ENCODE assay signal across 8 mouse cellular contexts in the genomic region with DNA sequence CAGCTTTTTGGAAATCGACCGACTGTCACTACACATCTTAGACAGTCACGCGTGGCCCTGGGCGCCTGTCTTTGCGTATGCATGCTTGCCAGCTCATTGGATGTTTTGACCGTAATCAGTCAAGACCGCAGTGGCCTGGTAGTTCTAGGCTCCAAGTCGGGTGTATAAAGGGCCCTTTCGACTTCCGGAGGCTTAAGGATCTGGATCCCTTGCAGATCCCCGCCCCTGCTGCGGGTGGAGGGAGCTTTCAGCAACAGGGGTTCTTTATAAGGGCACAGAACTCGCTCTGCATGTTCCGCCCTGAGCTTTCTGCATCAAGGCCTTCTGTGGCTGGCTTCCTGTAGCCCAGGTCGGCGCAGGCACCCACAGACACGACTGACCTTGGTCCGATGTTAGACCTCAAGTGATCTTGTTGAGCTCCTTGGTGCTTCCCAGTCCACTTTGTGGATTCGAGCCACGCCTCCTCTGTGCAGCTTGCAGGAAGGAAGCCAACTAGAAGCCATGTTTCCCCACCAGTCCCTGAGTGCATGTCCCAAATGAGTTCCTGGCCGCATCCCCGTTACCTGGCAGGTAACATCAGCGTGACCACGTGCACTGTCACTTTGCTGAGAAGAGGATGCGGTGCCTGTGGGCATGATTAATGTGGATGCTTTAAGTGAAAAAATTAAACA. TPM values are rescaled to one million over a fixed set of nuclear protein-coding genes. Genes with fewer than 3 reads are reported as not detected.
DNase-seq lines count a peak whose midpoint lies in the region; ATAC-seq lines count a peak whose summit lies in the region.

Bzw2 (minus strand) TSS at position 443 of the 671 bp plus-strand sequence.

- H3K4me3 ChIP-seq in hindbrain, embryonic 14.5 days (replicated peaks; ENCODE audit: low read length), result peak within 1 kb of the TSS; percentile 63

- peak within 1 kb of the TSS; percentile 77 for H3K9ac ChIP-seq in hindbrain, embryonic 14.5 days

- no peaks in the 10 kb centered on the region for H3K27me3 ChIP-seq in hindbrain, embryonic 14.5 days (ENCODE audit: control insufficient read depth, insufficient read depth, low read length)

- peak; percentile 12 for ATAC-seq in hindbrain, embryonic 14.5 days (ENCODE audit: low FRiP score)

- WGBS in hindbrain, embryonic 14.5 days, result 2% methylated on average over 26 of the region's 26 CpGs

- H3K4me1 ChIP-seq in hindbrain, embryonic 14.5 days (replicated peaks; ENCODE audit: control insufficient read depth, insufficient read depth, low read length), result peaks cover 36% of the 10 kb centered on the region

- DNase-seq in WW6 (ENCODE audit: low read depth, low spot score), result peak; percentile 62
- DNase-seq in cerebellum, postnatal 36 days, result peak; percentile 40 to 54
- DNase-seq in frontal cortex, postnatal 36 days (ENCODE audit: low spot score in 2 of 2), result peak; percentile 65
- DNase-seq in hindbrain, embryonic 14.5 days (ENCODE audit: low spot score), result peak; percentile 71
- peak; percentile 62 to 63 for DNase-seq in layer of hippocampus, postnatal 36 days
- peak; percentile 85 for DNase-seq in lung, postnatal 36 days
- DNase-seq in retina, postnatal 1 day, result peak; percentile 84
- peak; percentile 72 to 75 for DNase-seq in urinary bladder, adult 18-20 months (ENCODE audit: low spot score in 2 of 2)

- H3K4me2 ChIP-seq in hindbrain, embryonic 14.5 days (replicated peaks), result peak within 1 kb of the TSS; percentile 76

- peak within 1 kb of the TSS; percentile 91 for H3K27ac ChIP-seq in hindbrain, embryonic 14.5 days

- no peaks in the 10 kb centered on the region for H3K9me3 ChIP-seq in hindbrain, embryonic 14.5 days (ENCODE audit: control insufficient read depth, low read length)

- H3K36me3 ChIP-seq in hindbrain, embryonic 14.5 days (replicated peaks; ENCODE audit: control insufficient read depth, insufficient read depth), result no peaks in the 10 kb centered on the region

RNA-seq across cellular contexts. Expression of gene Bzw2, which starts in this region (rescaled TPM):
- polyA plus RNA-seq in hindbrain, embryonic 14.5 days (2014; fragmentation: Nextera tagmentation; extraction: Ambion mirVana), result 400 and 402 TPM in 2 replicates
- total RNA-seq in layer of hippocampus, postnatal 36 days (2021), result 10 to 100 TPM; 57.7 to 58.8 TPM

Comparison
In these comparisons a context has a peak if more than half of its experiments do, and no peak if none do; other contexts are left out.
1. Peak in every context shown above with its lines: DNase-seq, ATAC-seq, H3K4me3 ChIP-seq and H3K27ac ChIP-seq.